Mouse (Mus musculus) CH12.LX (cell line): Measurements from ENCODE around the gene Ptcd2. TPM values are rescaled to one million over a fixed set of nuclear protein-coding genes. Genes with fewer than 3 reads are reported as not detected.

Source experiments
- DNase-seq: peaks from one replicate; pipeline ENCODE4 v3.0.0-alpha.2; 2013; ENCODE audit errors: extremely low read depth
- H3K27ac ChIP-seq: 2 replicates; pipeline ENCODE4 v1.5.1; 2012; ENCODE audit warnings: low read depth, mild to moderate bottlenecking, control low read depth, moderate library complexity; ENCODE audit not compliant: insufficient read depth
- H3K27me3 ChIP-seq: replicated peaks from 2 replicates; pipeline ENCODE3; 2012; ENCODE audit warnings: inconsistent platforms
- H3K36me3 ChIP-seq, 2 experiments: replicated peaks in 1 of 2; 2 replicates each; pipeline versions ENCODE3 to v1.6.1; 2012; ENCODE audit warnings: inconsistent platforms in 1 of 2, low read length in 1 of 2, mild to moderate bottlenecking in 1 of 2, mixed read lengths in 1 of 2, moderate library complexity in 1 of 2; ENCODE audit not compliant: control insufficient read depth in 1 of 2, insufficient read depth in 1 of 2
- H3K4me1 ChIP-seq, 2 experiments: 2 replicates each; pipeline ENCODE4 v1.6.1; 2012; ENCODE audit warnings: inconsistent platforms in 1 of 2, moderate library complexity in 1 of 2; ENCODE audit not compliant: insufficient read depth in 2 of 2, control insufficient read depth in 1 of 2
- H3K4me2 ChIP-seq: 2 replicates; pipeline ENCODE4 v1.6.1; 2012; ENCODE audit warnings: low read depth, mild to moderate bottlenecking, control low read depth; ENCODE audit not compliant: poor library complexity, insufficient read depth, severe bottlenecking
- H3K4me3 ChIP-seq, 3 experiments: fragments of 150-350 bp in 1 of 3; sonication (generic) in 1 of 3; replicated peaks in 1 of 3; 2 replicates each; pipeline versions ENCODE3 to v1.5.1; 2011 to 2012; ENCODE audit warnings: low read depth in 2 of 3, low read length in 2 of 3, mild to moderate bottlenecking in 2 of 3, moderate library complexity in 2 of 3, control low read depth in 1 of 3, improper control_type of control experiment in 1 of 3, inconsistent platforms in 1 of 3, mixed read lengths in 1 of 3; ENCODE audit not compliant: poor library complexity in 1 of 3
- H3K79me2 ChIP-seq: replicated peaks from 2 replicates; pipeline ENCODE4 v1.6.1; 2012; ENCODE audit warnings: mild to moderate bottlenecking, moderate library complexity; ENCODE audit not compliant: control insufficient read depth, poor library complexity, insufficient read depth, severe bottlenecking; ENCODE audit errors: extremely low read depth
- H3K9ac ChIP-seq: 2 replicates; pipeline ENCODE4 v1.6.1; 2012; ENCODE audit warnings: low read depth, mild to moderate bottlenecking, control low read depth, moderate library complexity; ENCODE audit not compliant: insufficient read depth
- H3K9me3 ChIP-seq: replicated peaks from 2 replicates; pipeline ENCODE3; 2012; ENCODE audit warnings: low read length, inconsistent platforms, mixed read lengths
- CHD2 ChIP-seq: IDR thresholded peaks from 2 replicates; pipeline ENCODE4 v1.6.1; 2011; ENCODE audit warnings: low read length, improper control_type of control experiment
- CTCF ChIP-seq, 2 experiments: IDR thresholded peaks in 1 of 2; conservative IDR thresholded peaks in 1 of 2; 2 replicates each; pipeline ENCODE4 v1.5.1; 2011 to 2012; ENCODE audit warnings: low read depth in 2 of 2, low read length in 2 of 2, improper control_type of control experiment in 1 of 2, inconsistent platforms in 1 of 2, mild to moderate bottlenecking in 1 of 2, moderate library complexity in 1 of 2
- ETS1 ChIP-seq: conservative IDR thresholded peaks from 2 replicates; pipeline ENCODE4 v1.6.1; 2012; ENCODE audit warnings: low read depth, mild to moderate bottlenecking, inconsistent platforms, low read length, improper control_type of control experiment, moderate library complexity
- GABPA ChIP-seq: IDR thresholded peaks from 2 replicates; pipeline ENCODE4 v1.6.1; 2012; ENCODE audit warnings: low read depth, low read length, improper control_type of control experiment, inconsistent platforms; ENCODE audit not compliant: insufficient replicate concordance
- HCFC1 ChIP-seq: IDR thresholded peaks from 2 replicates; pipeline ENCODE4 v1.6.1; 2012; ENCODE audit warnings: low read depth, mild to moderate bottlenecking, inconsistent platforms, low read length, improper control_type of control experiment
- IRF4 ChIP-seq: IDR thresholded peaks from 2 replicates; pipeline ENCODE4 v1.6.1; 2014; ENCODE audit warnings: low read depth, mild to moderate bottlenecking, inconsistent platforms, low read length, improper control_type of control experiment
- JUN ChIP-seq: IDR thresholded peaks from 2 replicates; pipeline ENCODE4 v1.6.1; 2011; ENCODE audit warnings: low read depth, mild to moderate bottlenecking, low read length, improper control_type of control experiment, moderate library complexity; ENCODE audit not compliant: insufficient read depth
- KAT2A ChIP-seq: IDR thresholded peaks from 2 replicates; pipeline ENCODE4 v1.6.1; 2012; ENCODE audit warnings: low read length, improper control_type of control experiment, inconsistent platforms; ENCODE audit not compliant: insufficient replicate concordance
- MAX ChIP-seq: IDR thresholded peaks from 2 replicates; pipeline ENCODE4 v1.6.1; 2011; ENCODE audit warnings: low read length, improper control_type of control experiment
- MYC ChIP-seq: IDR thresholded peaks from 2 replicates; pipeline ENCODE4 v1.6.1; 2011; ENCODE audit warnings: low read depth, mild to moderate bottlenecking, improper control_type of control experiment, low read length
- PAX5 ChIP-seq: IDR thresholded peaks from 2 replicates; pipeline ENCODE4 v1.6.1; 2012; ENCODE audit warnings: low read length, inconsistent platforms, mixed read lengths
- POLR2A ChIP-seq: IDR thresholded peaks from 2 replicates; pipeline ENCODE4 v1.6.1; 2011; ENCODE audit warnings: low read depth, mild to moderate bottlenecking, improper control_type of control experiment, low read length
- POLR2AphosphoS2 ChIP-seq: IDR thresholded peaks from 2 replicates; pipeline ENCODE4 v1.6.1; 2011; ENCODE audit warnings: low read depth, low read length, improper control_type of control experiment
- RAD21 ChIP-seq: IDR thresholded peaks from 2 replicates; pipeline ENCODE4 v1.6.1; 2011; ENCODE audit warnings: low read depth, mild to moderate bottlenecking, low read length, improper control_type of control experiment, moderate library complexity
- RCOR1 ChIP-seq: conservative IDR thresholded peaks from 2 replicates; pipeline ENCODE4 v1.6.1; 2012; ENCODE audit warnings: low read depth, mild to moderate bottlenecking, inconsistent platforms, low read length, improper control_type of control experiment
- TBP ChIP-seq: conservative IDR thresholded peaks from 2 replicates; pipeline ENCODE4 v1.6.1; 2011; ENCODE audit warnings: low read depth, low read length, improper control_type of control experiment
- USF2 ChIP-seq: conservative IDR thresholded peaks from 2 replicates; pipeline ENCODE4 v1.6.1; 2011; ENCODE audit warnings: low read depth, low read length, improper control_type of control experiment
- ZC3H11A ChIP-seq: IDR thresholded peaks from 2 replicates; pipeline ENCODE4 v1.6.1; 2012; ENCODE audit warnings: low read depth, mild to moderate bottlenecking, inconsistent platforms, low read length, improper control_type of control experiment
- ZKSCAN1 ChIP-seq: IDR thresholded peaks from 2 replicates; pipeline ENCODE4 v1.6.1; 2012; ENCODE audit warnings: low read depth, inconsistent platforms, low read length, improper control_type of control experiment, borderline replicate concordance
- ZMIZ1 ChIP-seq: IDR thresholded peaks from 2 replicates; pipeline ENCODE4 v1.6.1; 2012; ENCODE audit warnings: low read depth, mild to moderate bottlenecking, inconsistent platforms, low read length, improper control_type of control experiment
- dilution Hi-C: fragments of 300-500 bp; cut with MboI; formaldehyde crosslinking; loops from 2 replicates; pipeline ENCODE4 v1.14.3; 2020; ENCODE audit warnings: low sequenced_read_pairs; ENCODE audit not compliant: extremely low pct_unique_long_range_greater_than_20kb, extremely low pct_ligation_motif_present
- in situ Hi-C: fragments of 300-500 bp; cut with MboI; formaldehyde crosslinking; loops from 3 replicates; pipeline ENCODE4 v1.14.3; 2019; ENCODE audit warnings: low sequenced_read_pairs, low pct_ligation_motif_present, low pct_unique_long_range_greater_than_20kb, mixed read lengths
- polyA plus RNA-seq: library from polyadenylated mRNA; unstranded; fragments of >175 nt; gene quantifications from 2 replicates; pipeline ENCODE4 v1.2.1, GENCODE M21; 2012; ENCODE audit warnings: low read depth; ENCODE audit not compliant: insufficient read length
- total RNA-seq, 2 experiments: library from RNA; depleted of rRNA; stranded (reverse); fragments of 300-350 nt in 1 of 2; fragments of >200 nt in 1 of 2; gene quantifications; 2 replicates each; pipeline ENCODE4 v1.2.3; 2012 to 2014

Gene Ptcd2
- total and polyA plus RNA-seq, 3 experiments, result 32.4 to 92.9 (median 52.2) TPM

GRCm38 (mm10) chr13:99385911-99386310 lies 41.4 kb upstream of the Ptcd2 start:
- Histone ChIP-seq H3K4me2 (no peak overlapping the region), H3K4me1 (peaks cover 4 to 24% of the 10 kb centered on the region in 2 experiments; a peak in 3 of 4 replicates), H3K27ac (no peak overlapping the region), H3K36me3 (peaks cover 21 to 71% of the 10 kb centered on the region in 2 experiments), H3K4me3 (no peak overlapping the region), H3K79me2 (no peaks in the 10 kb centered on the region), H3K9me3 (no peaks in the 10 kb centered on the region), H3K9ac (no peak overlapping the region), H3K27me3 (no peaks in the 10 kb centered on the region)
- TF ChIP-seq PAX5 (no peak), RCOR1 (no peak), POLR2A (no peak), CHD2 (no peak), GABPA (no peak), KAT2A (no peak), JUN (no peak), POLR2AphosphoS2 (no peak)
- in situ Hi-C loops, result no loop called here
- no peak for DNase-seq
- dilution Hi-C loops, result loop anchor here (25.0 kb wide), 1 partner anchor 126 kb away; the partner anchor contains the start of gene Map1b

- Histone ChIP-seq H3K4me3 (no peak overlapping the region), H3K36me3 (peaks cover 23 to 72% of the 10 kb centered on the region in 2 experiments), H3K9me3 (no peaks in the 10 kb centered on the region)
- dilution Hi-C loops, result loop anchor here (25.0 kb wide), 1 partner anchor 128 kb away; the partner anchor contains the start of gene Map1b
- TF ChIP-seq ZC3H11A (no peak), RCOR1 (no peak), MYC (no peak), IRF4 (no peak), CTCF (conservative IDR thresholded peaks at IDR 0.05 in 1 of 2, IDR thresholded peaks at IDR 0.05 in 1 of 2; ENCODE audit: low read depth in 2 of 2, low read length in 2 of 2) (no peak), USF2 (no peak), ETS1 (no peak), PAX5 (no peak), KAT2A (no peak), POLR2A (no peak), RAD21 (no peak), POLR2AphosphoS2 (no peak), ZMIZ1 (no peak), TBP (no peak), ZKSCAN1 (no peak), HCFC1 (no peak), CHD2 (no peak), MAX (no peak)
- TF ChIP-seq, all 38 proteins: peak for 0
- H3K9ac ChIP-seq, result no peak overlapping the region
- in situ Hi-C loops, result no loop called here
- H3K79me2 ChIP-seq, result no peaks in the 10 kb centered on the region
- DNase-seq, result no peak
- H3K4me1 ChIP-seq, result peaks cover 3 to 16% of the 10 kb centered on the region in 2 experiments; a peak in 3 of 4 replicates
- no peak overlapping the region for H3K27ac ChIP-seq
- no peak overlapping the region for H3K4me2 ChIP-seq
- no peaks in the 10 kb centered on the region for H3K27me3 ChIP-seq
These were observed 40.2 kb upstream of the Ptcd2 start for GRCm38 (mm10) chr13:99384555-99385203.
